Mouse (Mus musculus): ENCODE measurements around the gene Bmp10. TPM values are rescaled to one million over a fixed set of nuclear protein-coding genes. Genes with fewer than 3 reads are reported as not detected.
"Not testable (repeated sequence)": the region's sequence is repeated elsewhere in the genome, so short reads cannot be mapped to it uniquely, and the experiment has no call there.

The Bmp10 gene
- polyA plus RNA-seq, 1 experiment = not detected

GRCm38 (mm10) chr6:87445222-87445621 is 16.4 kb downstream of the Bmp10 start:
- no peak for DNase-seq (ENCODE audit: extremely low spot score in 1 of 2, low spot score in 1 of 2)

GRCm38 (mm10) chr6:87447217-87447616 is 18.4 kb downstream of the Bmp10 start:
- no peak for DNase-seq (ENCODE audit: extremely low spot score in 1 of 2, low spot score in 1 of 2)

GRCm38 (mm10) chr6:87449534-87449933 is 20.7 kb downstream of the Bmp10 start:
- no peak for DNase-seq (ENCODE audit: extremely low spot score in 1 of 2, low spot score in 1 of 2)

GRCm38 (mm10) chr6:87451016-87451415 is 22.2 kb downstream of the Bmp10 start:
- peak in 1 of 2 experiments; percentile 62 for DNase-seq (ENCODE audit: extremely low spot score in 1 of 2, low spot score in 1 of 2)

GRCm38 (mm10) chr6:87451771-87452170 is 23.0 kb downstream of the Bmp10 start:
- DNase-seq (ENCODE audit: extremely low spot score in 1 of 2, low spot score in 1 of 2) = no peak

- DNase-seq (ENCODE audit: extremely low spot score in 1 of 2, low spot score in 1 of 2) = no peak
These were observed 26.7 kb downstream of the Bmp10 start for GRCm38 (mm10) chr6:87455507-87455906.

GRCm38 (mm10) chr6:87466221-87466620 is 37.4 kb downstream of the Bmp10 start:
- peak; percentile 28 to 80 for DNase-seq (ENCODE audit: extremely low spot score in 1 of 2, low spot score in 1 of 2)

- DNase-seq (ENCODE audit: extremely low spot score in 1 of 2, low spot score in 1 of 2) = no peak
These were observed 38.6 kb downstream of the Bmp10 start for GRCm38 (mm10) chr6:87467373-87467772.

GRCm38 (mm10) chr6:87468372-87468771 is 39.6 kb downstream of the Bmp10 start:
- DNase-seq (ENCODE audit: extremely low spot score in 1 of 2, low spot score in 1 of 2) = no peak

- DNase-seq (ENCODE audit: extremely low spot score in 1 of 2, low spot score in 1 of 2) = not testable (repeated sequence)
These were observed 41.3 kb downstream of the Bmp10 start for GRCm38 (mm10) chr6:87470098-87470497.

GRCm38 (mm10) chr6:87475223-87475622 is 46.4 kb downstream of the Bmp10 start:
- DNase-seq (ENCODE audit: extremely low spot score in 1 of 2, low spot score in 1 of 2) = no peak

- DNase-seq (ENCODE audit: extremely low spot score in 1 of 2, low spot score in 1 of 2) = no peak
These were observed 50.1 kb downstream of the Bmp10 start for GRCm38 (mm10) chr6:87478847-87479246.

- no peak for DNase-seq (ENCODE audit: extremely low spot score in 1 of 2, low spot score in 1 of 2)
These were observed 50.7 kb downstream of the Bmp10 start for GRCm38 (mm10) chr6:87479291-87479999.

- no peak for DNase-seq (ENCODE audit: extremely low spot score in 1 of 2, low spot score in 1 of 2)
These were observed 54.6 kb downstream of the Bmp10 start for GRCm38 (mm10) chr6:87483224-87483899.

GRCm38 (mm10) chr6:87483900-87484289 is 55.1 kb downstream of the Bmp10 start:
- DNase-seq (ENCODE audit: extremely low spot score in 1 of 2, low spot score in 1 of 2) = peak in 1 of 2 experiments; percentile 59

- no peak for DNase-seq (ENCODE audit: extremely low spot score in 1 of 2, low spot score in 1 of 2)
These were observed 56.0 kb downstream of the Bmp10 start for GRCm38 (mm10) chr6:87484806-87485205.

Other genes starting within 250 kb of the Bmp10 start
- 8.8 and 11.3 TPM in 2 replicates for gene Antxr1, start 93.2 kb upstream of the Bmp10 start, polyA plus RNA-seq (2012; rRNA removed)
- gene Gkn1, start 78.1 kb upstream of the Bmp10 start, polyA plus RNA-seq (2012; rRNA removed) = 0.08 and 0.14 TPM in 2 replicates
- gene Gkn2, start 55.6 kb upstream of the Bmp10 start, polyA plus RNA-seq (2012; rRNA removed) = not detected in 2 replicates
- 27.1 and 34.3 TPM in 2 replicates for gene Gkn3, start 40.1 kb upstream of the Bmp10 start, polyA plus RNA-seq (2012; rRNA removed)
- gene Arhgap25, start 104.3 kb downstream of the Bmp10 start, polyA plus RNA-seq (2012; rRNA removed) = 3.4 and 3.5 TPM in 2 replicates
- 0.06 and 0.10 TPM in 2 replicates for gene Prokr1, start 161.7 kb downstream of the Bmp10 start, polyA plus RNA-seq (2012; rRNA removed)
- gene Aplf, start 243.2 kb downstream of the Bmp10 start, polyA plus RNA-seq (2012; rRNA removed) = 4.2 and 4.6 TPM in 2 replicates